Mouse (Mus musculus) adrenal gland, adult 18-20 months (tissue): ENCODE results near the gene Tpr. TPM values are rescaled to one million over a fixed set of nuclear protein-coding genes. Genes with fewer than 3 reads are reported as not detected.

Experiments used
- DNase-seq, 2 experiments: peaks; one replicate each; pipeline ENCODE4 v3.0.0; 2021 to 2022; ENCODE audit warnings: low spot score in 2 of 2
- total RNA-seq, 2 experiments: library from RNA; stranded (reverse); gene quantifications; 1 replicate in 1 of 2; 2 replicates in 1 of 2; pipeline ENCODE4 v1.2.3; 2021

Gene Tpr
- total RNA-seq, 2 experiments from 2014 or later, result 98.1 to 111 TPM

- no peak for DNase-seq
These were observed 67.0 kb downstream of the Tpr start for GRCm38 (mm10) chr1:150459599-150459998.

- DNase-seq, result no peak
These were observed 68.0 kb downstream of the Tpr start for GRCm38 (mm10) chr1:150460595-150460994.

DNA sequence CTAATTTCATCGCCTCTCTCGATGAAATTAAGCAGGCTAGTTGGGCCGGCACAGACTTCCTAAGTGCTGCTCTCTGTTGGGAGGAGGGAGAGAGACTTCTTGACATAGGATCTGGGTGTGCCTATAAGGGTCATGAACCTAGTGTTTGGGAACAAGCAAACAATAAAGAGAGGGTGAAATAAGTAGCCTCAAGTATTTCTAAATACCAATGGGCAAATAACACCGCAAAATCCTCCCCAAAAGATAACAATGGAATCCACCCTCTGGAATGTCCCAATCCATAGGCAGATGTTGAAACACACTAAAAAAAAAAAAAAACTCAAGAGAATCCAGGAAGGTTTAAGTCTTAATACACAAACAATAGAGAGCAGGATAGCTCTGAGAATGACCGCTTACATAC, 70.4 kb downstream of the Tpr start:
- DNase-seq, result no peak

DNA sequence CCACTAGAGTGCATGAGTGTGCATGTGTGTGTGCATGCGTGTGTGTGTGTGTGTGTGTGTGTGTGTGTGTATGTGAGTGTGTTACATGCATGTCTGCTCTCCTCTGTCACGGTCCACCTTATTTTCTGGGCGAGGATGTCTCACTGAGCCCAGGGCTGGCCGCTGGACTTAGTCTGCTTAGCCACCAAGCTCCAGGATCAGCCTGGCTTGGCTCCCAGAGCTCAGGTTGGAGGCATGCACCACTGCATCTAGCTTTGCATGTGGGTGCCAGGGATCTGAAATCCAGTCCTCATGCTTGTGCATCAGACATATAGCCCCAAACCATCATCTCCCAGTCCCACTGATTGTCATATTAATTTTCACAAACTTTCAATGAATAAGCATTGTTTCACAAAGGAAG, 71.1 kb downstream of the Tpr start:
- DNase-seq, result no peak

GRCm38 (mm10) chr1:150465364-150465763, 72.7 kb downstream of the Tpr start:
- no peak for DNase-seq

GRCm38 (mm10) chr1:150466132-150466531, 73.5 kb downstream of the Tpr start, which contains the start of gene Prg4:
Gene Prg4 (minus strand): TSS chr1:150466165.
- DNase-seq, result no peak

- no peak for DNase-seq
These were observed 77.4 kb downstream of the Tpr start for GRCm38 (mm10) chr1:150469992-150470391.

- no peak for DNase-seq
These were observed 79.9 kb downstream of the Tpr start for GRCm38 (mm10) chr1:150472525-150472924.

DNA sequence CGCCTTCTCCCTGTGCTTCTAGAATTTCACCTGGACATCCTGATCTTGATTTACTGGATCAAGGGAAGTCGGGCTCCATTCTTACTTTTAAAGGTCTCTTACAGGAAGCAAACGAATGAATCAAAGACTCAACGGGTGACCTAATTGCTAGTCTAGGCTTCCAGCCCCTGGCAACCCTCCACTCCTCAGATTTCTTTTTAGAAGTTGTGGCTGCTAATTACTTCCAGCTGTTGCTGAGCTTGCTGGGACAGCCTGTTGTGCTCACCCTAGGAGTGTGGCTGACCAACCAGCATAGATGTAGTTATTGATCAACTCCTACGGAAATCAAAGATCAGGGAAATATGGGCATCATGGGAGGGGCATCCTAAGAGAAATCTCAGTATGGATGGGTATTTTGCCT, 88.0 kb downstream of the Tpr start:
- DNase-seq, result no peak

DNA sequence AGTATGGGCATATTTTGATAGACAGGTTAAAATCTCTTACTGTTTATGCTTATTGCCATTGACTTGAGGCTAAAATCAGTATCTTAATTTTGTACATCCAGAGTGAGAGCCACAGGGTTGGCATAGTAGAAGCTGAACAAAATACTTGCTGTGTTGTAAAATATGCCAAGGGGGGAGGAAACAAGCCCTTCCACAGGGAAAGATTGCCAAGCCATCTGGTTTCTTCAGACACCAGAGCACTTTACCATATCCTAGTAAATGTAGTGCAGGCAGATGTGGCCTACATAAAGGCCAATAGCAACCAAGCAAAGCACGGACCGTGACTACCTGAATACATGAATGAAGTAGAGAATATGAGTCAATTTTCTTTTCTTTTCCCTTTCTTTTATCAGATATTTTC, 96.5 kb downstream of the Tpr start:
- no peak for DNase-seq

DNA sequence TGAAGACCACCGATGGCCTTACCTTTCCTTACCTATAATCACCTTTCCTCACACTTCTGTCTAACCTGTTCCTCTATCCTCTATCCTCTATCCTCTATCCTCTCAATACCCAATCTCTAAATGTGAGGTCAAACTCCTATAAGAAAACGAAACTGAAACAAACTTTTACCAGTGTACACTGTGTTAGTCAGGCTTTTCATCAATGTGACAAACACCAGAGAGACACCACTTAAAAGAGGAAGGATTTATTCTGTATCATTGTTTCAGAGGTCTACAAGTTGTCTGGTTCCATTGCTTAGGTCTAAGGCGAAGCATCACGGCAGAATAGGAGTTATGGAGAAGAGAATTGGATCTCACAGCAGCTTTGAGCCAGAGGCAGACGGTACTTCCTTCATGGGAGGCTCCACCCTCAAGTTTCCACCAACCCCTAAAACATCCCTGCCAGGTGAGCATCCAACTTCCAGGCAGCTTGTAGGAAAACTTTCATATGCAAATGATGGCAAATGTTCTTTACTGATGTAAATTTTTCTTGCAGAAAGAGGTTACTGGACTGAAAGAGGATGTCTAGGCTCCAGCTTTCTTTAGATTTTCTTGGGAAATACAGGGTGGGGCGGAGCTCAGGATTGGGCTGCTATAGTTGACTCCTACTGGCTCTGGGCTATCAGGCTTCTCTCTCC, 104.1 kb downstream of the Tpr start:
- no peak for DNase-seq

- no peak for DNase-seq
These were observed 105.1 kb downstream of the Tpr start for GRCm38 (mm10) chr1:150497690-150498089.

- no peak for DNase-seq
These were observed 105.5 kb downstream of the Tpr start for GRCm38 (mm10) chr1:150498177-150498576.

Other genes starting within 250 kb of the Tpr start
- not detected for gene Pdc, start 73.4 kb upstream of the Tpr start, total RNA-seq
- 10 to 100 TPM; 41.9 to 46.0 TPM for gene Odr4, start 242 bp downstream of the Tpr start, total RNA-seq
- 1 to 10 TPM; 3.8 to 9.1 TPM for gene Prg4, start 73.3 kb downstream of the Tpr start, total RNA-seq